Mouse (Mus musculus) retina, embryonic 14.5 days (tissue): ENCODE data around the gene Tpsb2.

Experiments
- DNase-seq: peaks from one replicate; pipeline ENCODE4 v3.0.0-alpha.2; 2015; ENCODE audit warnings: low spot score

The Tpsb2 gene

DNA sequence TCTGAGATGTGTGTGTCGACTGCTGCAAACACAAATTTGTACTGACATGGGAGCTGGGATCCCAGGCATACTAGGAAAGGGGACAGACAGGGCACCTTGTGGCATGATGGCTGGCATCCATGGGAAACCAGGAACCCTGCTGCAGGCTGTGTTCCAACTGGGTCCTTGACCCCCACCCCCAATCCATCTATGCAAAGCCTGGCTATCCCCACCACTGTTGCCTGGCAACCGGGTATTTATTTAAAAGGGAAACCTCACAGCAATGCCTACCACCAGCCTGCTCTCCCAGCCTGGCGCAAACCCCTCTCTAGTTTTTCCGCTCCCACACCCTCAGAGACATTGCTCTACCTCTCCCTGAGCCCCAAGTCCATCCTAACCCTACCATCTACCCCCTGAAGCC lies 41.2 kb downstream of the Tpsb2 start:
- DNase-seq = no peak

DNA sequence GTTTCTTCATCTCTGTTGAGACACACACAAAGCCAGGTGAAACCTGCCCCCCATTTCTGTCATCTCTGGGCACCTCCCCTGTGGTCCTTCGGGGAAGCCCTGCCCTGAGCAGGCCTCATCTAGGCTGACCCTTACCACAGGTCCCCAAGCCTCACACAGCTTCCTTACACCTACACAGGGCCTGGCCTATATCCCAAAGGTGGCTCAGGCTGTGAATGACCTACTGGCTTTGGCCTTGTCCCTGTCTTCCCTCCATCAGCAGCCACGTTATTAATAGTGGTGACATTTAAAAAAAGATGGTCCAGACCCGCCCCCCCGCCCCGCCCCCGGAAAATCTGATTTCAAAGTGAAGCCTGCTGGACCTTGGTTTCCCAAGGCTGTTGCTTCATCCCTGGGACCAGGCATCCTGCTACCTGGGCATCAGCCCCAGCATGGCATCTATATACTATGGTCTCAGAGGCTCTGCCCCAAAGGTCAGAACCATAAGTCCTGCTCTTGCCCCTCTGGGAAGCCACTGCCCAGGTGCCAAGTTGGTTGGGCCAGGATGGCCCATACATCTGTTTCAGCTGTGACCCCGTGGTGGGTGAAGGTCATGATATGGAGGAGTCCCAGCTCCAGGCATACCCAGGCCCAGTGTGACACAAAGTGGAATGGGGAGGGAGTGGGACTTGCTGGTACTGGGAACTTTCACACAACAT lies 42.3 kb downstream of the Tpsb2 start:
- no peak for DNase-seq

DNA sequence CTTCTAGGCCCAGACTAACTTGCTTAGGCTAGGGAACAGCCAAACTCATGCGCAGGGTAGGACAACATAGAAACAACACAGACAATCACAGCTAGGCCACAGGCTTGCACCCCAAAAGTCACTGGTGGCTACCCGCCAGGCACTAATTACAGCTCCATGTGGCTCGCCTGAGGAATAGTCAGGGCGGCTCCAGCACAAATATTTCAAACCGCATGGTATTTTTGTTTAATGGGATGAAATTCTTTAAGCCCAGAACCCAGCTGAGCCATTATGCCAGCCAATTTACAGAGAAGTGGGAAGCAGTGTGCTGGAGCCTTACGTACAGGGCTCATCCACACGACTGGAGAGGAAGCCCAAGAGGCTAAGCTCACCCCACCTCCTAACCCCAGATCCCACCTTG lies 43.5 kb downstream of the Tpsb2 start:
- no peak for DNase-seq

DNA sequence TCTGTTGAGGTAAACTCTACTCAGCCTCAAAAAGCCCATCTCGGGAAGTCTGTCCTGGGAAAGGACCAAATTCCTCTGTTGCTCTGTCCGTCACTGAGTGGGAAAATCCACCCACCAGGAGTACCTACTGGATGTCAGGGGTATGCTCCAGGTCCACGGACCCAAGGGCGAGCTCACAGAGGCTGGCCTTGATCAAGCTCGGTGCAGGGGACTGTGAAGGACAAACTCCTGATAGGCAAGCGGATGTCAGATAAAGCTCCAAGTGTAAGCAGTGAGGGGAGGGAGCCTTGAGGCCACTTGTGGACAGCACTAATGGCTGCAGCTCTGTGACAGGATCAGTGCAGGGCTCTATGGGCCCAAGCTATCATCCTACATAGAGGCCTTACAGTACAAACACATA lies 44.1 kb downstream of the Tpsb2 start:
- DNase-seq = no peak

DNA sequence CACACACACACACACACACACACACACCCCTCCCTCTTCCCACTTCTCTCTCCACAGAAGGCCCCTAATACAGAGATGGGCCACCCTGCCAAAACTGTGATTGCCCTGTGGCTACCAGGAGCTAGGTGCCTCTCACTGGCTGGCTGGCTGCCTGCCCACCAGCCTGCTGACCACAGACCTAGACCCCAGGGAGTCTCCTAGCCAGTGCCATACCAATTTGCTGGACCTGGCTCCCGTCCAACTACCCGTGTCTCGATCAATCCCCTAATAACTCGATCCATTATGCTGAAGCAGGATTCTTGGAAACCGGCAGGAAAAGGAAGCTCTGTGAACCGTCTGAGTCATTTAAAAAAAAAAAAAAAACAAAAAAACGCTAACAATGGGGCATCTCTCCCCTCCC lies 44.7 kb downstream of the Tpsb2 start:
- no peak for DNase-seq

DNA sequence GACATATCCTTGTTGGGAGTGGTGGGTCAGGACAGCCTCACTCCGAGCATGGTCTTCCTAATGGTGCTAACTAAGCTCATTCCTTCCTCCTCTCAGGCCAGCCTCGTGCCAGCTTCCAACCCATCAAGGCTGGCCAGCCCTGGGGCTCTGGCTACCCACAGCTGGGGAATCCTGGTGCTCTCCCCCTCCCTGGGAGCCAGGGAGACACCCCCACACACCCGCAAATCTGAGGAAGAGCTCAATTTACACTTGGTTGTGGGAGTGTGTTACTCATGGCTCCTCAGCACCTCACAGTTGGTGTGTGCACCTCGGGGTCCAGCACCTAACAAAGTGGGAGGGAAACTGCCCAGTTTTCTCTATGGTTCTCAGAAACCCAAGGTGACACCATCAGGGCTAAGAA lies 45.1 kb downstream of the Tpsb2 start:
- DNase-seq = no peak

DNA sequence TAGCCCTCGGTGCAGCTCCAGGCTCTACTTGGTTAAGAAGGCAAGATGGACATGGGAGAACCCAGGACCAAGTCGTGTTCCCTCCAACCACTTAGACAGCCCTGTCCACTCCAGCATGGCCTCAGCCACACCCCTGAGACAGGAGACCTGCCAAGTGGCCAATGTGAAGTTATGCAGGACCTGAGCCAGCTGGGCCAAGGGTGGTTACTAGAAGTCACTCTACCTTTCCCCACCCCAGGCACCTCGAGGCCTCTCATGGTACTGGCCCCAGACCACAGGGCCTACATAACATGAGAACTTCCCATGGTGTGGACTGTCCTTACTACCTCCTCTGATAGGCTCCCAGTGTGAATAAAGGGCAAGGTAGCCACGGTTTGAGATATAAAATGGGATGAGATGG lies 48.1 kb downstream of the Tpsb2 start:
- no peak for DNase-seq

DNA sequence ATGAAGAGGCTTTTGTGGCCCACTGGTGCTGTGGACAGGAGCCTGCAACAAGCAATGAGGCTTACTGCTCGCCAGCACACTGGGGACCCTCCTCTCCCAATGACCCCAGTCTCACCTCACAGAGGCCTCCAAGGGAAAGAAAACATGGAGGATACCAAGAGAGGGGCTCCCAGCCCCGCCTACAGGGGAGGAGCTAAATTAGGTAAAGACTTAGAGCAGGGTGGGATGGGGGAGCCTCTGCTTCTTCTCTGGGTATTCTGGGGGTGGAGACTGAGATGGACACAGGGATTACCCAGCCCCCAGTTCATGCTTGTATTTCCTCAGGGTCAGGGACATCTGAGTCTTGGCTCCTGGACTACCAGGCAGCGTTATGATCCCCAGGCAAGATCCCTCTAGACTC lies 48.8 kb downstream of the Tpsb2 start:
- DNase-seq = no peak

DNA sequence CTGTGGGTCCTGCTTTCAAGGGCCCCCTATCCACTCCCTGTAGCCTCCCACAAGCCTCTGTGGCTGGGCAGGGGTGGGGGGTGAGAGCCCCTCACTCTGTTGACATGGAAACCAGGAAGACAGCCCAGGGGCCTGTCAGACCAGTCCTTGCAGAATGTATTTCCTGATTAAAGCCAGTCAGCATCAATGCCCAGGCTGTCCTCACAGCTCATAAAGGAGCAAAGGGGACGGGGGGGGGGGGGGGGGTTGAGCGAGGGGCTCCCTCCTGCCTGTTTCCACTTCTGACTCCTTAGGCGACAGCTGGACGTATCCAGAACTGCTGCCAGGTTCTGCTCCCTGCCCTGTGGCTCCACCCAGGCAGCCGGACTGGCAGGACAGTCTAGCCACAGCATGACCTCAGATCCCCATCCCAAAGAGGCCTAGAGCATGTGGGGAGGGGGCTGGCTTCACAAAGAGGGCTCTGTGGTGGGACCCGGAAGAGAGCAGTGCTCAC lies 49.4 kb downstream of the Tpsb2 start:
- DNase-seq = no peak

DNA sequence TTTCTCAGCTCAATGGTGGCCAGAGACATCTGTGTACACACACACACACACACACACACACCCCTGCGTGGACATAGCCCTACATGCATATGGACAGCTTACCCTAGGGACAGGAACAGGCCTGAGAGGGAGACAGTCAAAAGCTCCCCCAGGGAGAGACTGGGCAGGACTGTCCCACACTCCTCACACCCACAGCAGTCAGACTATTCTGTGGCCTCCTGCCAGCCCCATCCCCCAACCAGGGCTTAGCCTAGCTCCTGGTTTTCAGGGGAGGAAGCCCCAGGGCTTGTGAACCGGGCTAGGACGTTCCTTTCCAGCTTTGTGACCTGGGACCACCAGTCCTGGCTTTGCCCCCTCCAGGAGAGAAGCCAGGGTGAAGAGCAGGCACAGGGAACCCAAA lies 50.1 kb downstream of the Tpsb2 start:
- DNase-seq = no peak

DNA sequence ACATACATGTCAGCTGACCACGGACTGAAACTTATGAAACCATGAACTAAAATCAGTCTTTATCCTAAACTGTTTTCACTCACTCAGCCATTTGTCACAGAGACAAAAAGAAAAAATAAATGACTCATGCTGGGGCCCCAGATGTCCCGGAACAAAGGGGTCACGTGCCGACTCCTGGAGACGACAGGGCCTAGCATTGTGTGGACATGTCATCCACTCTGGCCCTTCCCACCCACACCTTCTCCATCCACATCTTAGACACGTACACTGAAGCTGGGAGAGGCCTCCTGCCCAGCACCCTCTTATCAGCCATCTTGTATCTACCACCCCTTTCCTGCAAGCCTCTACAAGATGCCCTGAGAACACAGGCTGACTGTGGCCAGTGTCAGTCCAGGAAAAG lies 51.9 kb downstream of the Tpsb2 start:
- DNase-seq = no peak
